Mouse (Mus musculus): ENCODE data around the gene Prickle2. TPM values are rescaled to one million over a fixed set of nuclear protein-coding genes. Genes with fewer than 3 reads are reported as not detected.

Gene Prickle2
- polyA plus RNA-seq, 1 experiment from 2014 or later, result 13.1 TPM

Other genes with a start within 250 kb of the Prickle2 start
- gene A730049H05Rik, start 110.3 kb upstream of the Prickle2 start, polyA plus RNA-seq (2014; fragmentation: Nextera tagmentation; extraction: Ambion mirVana), result 0.24 and 0.42 TPM in 2 replicates
- 0.20 and 0.28 TPM in 2 replicates for gene Gm15737, start 163.2 kb upstream of the Prickle2 start, polyA plus RNA-seq (2014; fragmentation: Nextera tagmentation; extraction: Ambion mirVana)
- 7.4 and 13.6 TPM in 2 replicates for gene Adamts9, start 237.3 kb upstream of the Prickle2 start, polyA plus RNA-seq (2014; fragmentation: Nextera tagmentation; extraction: Ambion mirVana)

Data from intestine, embryonic 14.5 days (tissue).